Mouse (Mus musculus) CD4-positive, CD25-positive, alpha-beta regulatory T cell, adult 2 months (primary cell): Measurements from ENCODE around the gene Gng12.

Experiments used
- DNase-seq: peaks from one replicate; pipeline ENCODE4 v3.0.0-alpha.2; 2012; ENCODE audit warnings: low read depth, low spot score

Gng12 gene

GRCm38 (mm10) chr6:66917032-66917431, 20.8 kb downstream of the Gng12 start:
- peak; percentile 56 for DNase-seq

- no peak for DNase-seq
Observed at GRCm38 (mm10) chr6:66920786-66921185, 24.6 kb downstream of the Gng12 start.

GRCm38 (mm10) chr6:66921755-66922154, 25.6 kb downstream of the Gng12 start:
- no peak for DNase-seq

GRCm38 (mm10) chr6:66922501-66922900, 26.3 kb downstream of the Gng12 start:
- no peak for DNase-seq

GRCm38 (mm10) chr6:66923851-66924250, 27.7 kb downstream of the Gng12 start:
- DNase-seq = no peak

GRCm38 (mm10) chr6:66924315-66924965, 28.2 kb downstream of the Gng12 start:
- DNase-seq = no peak

- no peak for DNase-seq
Observed at GRCm38 (mm10) chr6:66926269-66926668, 30.1 kb downstream of the Gng12 start.

- no peak for DNase-seq
Observed at GRCm38 (mm10) chr6:66928972-66929645, 32.9 kb downstream of the Gng12 start.

- no peak for DNase-seq
Observed at GRCm38 (mm10) chr6:66929694-66930093, 33.5 kb downstream of the Gng12 start.

- no peak for DNase-seq
Observed at GRCm38 (mm10) chr6:66932206-66932819, 36.1 kb downstream of the Gng12 start.

- DNase-seq = no peak
Observed at GRCm38 (mm10) chr6:66940656-66941235, 44.5 kb downstream of the Gng12 start.

GRCm38 (mm10) chr6:66941792-66942191, 45.6 kb downstream of the Gng12 start:
- DNase-seq = no peak

- DNase-seq = no peak
Observed at GRCm38 (mm10) chr6:66942826-66943225, 46.6 kb downstream of the Gng12 start.

- DNase-seq = no peak
Observed at GRCm38 (mm10) chr6:66943367-66944189, 47.4 kb downstream of the Gng12 start.

- DNase-seq = peak; percentile 26
Observed at GRCm38 (mm10) chr6:66944190-66945003, 48.2 kb downstream of the Gng12 start.

GRCm38 (mm10) chr6:66945004-66945356, 48.8 kb downstream of the Gng12 start:
- no peak for DNase-seq

- no peak for DNase-seq
Observed at GRCm38 (mm10) chr6:66948111-66948510, 51.9 kb downstream of the Gng12 start.

- DNase-seq = no peak
Observed at GRCm38 (mm10) chr6:66948848-66949247, 52.7 kb downstream of the Gng12 start.

GRCm38 (mm10) chr6:66951726-66952418, 55.7 kb downstream of the Gng12 start:
- no peak for DNase-seq

GRCm38 (mm10) chr6:66953951-66954519, 57.8 kb downstream of the Gng12 start:
- DNase-seq = no peak
